Mouse (Mus musculus): ENCODE data around the gene Phf5a. TPM values are rescaled to one million over a fixed set of nuclear protein-coding genes. Genes with fewer than 3 reads are reported as not detected.

Phf5a gene
- 41.4 and 42.2 TPM in 2 replicates for polyA plus RNA-seq (2012; rRNA removed)

DNA sequence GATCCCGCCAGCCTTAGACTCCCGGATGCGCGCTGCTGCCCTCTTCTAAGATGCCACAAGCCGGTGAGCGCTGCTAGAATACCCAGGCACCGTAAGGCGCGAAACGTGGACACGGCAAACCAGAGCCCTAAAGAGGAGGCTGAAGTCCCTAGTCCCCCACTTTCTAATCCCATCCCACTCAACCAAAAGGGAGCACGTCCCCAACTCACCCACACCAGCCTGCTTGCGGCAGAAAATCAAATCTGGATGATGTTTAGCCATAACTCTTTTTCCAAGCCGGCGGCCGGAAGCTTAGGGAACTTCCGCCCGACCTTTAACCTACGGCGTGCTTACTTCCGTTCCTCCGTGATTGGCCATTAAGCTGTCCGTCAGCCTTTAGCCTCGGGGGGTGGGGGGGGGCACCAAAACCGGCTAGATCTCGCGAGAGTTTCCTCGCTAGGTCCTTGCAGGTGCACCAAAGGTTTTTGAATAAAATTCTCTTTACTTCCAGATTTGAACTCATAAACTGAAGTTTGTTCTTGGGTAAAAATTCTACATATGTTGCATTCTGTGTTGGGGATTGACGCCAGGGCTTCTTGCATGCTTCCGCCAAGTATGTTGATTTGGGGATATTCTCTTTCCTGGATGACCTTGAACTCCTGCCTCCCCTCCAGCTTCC, at the start of gene Phf5a:
Phf5a (minus strand) TSS at position 308 of the 658 bp plus-strand sequence.

DNA sequence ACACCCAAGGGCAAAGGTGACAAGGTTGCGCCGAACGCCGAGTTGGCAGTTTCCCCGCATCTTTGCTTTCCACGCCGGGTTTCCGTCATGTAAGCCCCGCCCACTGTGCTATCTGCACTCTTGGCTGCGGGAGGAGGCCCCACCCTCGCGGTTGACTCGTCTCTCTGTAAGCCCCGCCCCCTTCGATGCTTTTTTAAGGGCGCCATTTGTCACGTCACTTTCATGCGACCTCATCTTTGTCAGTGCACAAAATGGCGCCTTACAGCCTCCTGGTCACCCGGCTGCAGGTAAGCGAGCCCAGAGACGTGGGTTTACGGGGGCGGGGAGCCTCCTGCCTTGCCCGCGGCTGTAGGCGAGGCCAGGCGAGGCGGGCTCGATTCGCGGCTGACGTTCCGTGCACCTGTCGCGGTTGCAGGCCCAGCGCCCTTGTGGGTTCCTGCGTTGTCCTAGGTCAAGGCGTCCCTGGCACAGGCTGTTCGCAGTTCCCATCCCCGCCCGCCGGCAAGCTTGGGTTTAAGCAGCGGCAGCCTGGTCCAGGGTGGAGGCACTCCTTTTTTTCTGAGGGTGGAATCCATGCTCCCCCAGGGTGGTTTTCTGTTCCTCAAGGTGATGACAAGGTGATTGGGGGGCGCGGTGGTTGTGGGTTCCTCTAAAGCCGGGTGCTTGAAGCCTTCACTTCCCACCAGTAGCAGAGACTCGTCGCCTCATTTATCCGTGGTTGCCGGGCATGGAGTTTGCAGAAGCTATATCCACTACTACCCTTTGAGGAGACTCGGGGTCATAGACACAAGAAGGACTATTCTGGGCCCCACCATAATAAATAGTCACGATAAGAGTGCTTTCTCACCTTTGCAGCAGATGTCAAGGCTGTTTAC, 788 bp upstream of the Phf5a start, which contains the start of gene Aco2:
Aco2 (plus strand) TSS at position 48 of the 875 bp plus-strand sequence.

DNA sequence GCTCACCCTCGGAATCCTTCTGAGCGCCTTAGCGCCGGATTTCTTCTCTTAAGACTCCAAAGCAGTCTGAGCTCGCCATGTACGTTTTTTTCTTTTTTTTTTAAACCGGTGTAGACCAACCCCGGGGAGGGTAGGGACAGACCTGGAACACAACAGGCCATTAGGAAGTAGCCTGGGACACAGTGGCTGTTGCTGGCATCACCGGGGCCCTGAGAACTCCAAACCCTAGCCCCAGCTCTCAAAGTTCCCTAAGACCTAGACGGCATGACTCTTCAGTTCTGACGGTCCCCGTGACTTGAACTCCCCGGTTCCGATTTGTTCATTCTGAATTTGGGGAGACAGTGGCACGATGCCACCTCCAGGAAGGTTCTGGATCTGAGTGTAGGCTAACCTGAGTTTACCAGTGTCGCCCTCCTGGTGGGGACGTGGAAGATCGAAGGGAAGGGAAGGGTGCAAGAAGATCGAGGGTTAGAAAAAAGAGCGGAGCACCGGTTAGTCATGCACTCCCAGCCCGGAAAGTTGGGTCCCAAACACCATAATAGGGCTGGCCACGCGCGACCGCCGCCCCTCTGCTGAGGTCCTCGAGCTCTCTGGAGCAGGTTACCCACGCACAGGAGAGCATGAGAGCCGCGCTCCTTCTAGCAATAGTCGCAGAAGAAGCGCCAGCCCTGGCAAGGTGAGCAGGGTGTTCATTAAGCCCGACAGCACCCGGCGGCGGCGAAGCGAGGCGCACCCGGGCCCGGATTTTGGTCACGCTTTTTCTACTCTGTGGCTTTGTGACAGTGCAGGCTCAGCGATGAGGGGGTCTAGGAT, 13.0 kb downstream of the Phf5a start, which contains the start of gene Tob2:
Tob2 (minus strand) TSS at position 280 of the 813 bp plus-strand sequence.

Other genes with a start within 250 kb of the Phf5a start
- 6.6 TPM in 2 replicates for gene L3mbtl2, start 208.0 kb downstream of the Phf5a start, polyA plus RNA-seq (2012; rRNA removed)
- gene Chadl, start 174.6 kb downstream of the Phf5a start, polyA plus RNA-seq (2012; rRNA removed): 0.64 and 0.74 TPM in 2 replicates
- gene Zc3h7b, start 126.9 kb downstream of the Phf5a start, polyA plus RNA-seq (2012; rRNA removed): 5.3 and 6.2 TPM in 2 replicates
- 34.1 and 37.9 TPM in 2 replicates for gene Rangap1, start 126.4 kb downstream of the Phf5a start, polyA plus RNA-seq (2012; rRNA removed)
- gene Tef, start 69.5 kb downstream of the Phf5a start, polyA plus RNA-seq (2012; rRNA removed): 13.3 and 13.4 TPM in 2 replicates
- gene Tob2, start 13.1 kb downstream of the Phf5a start, polyA plus RNA-seq (2012; rRNA removed): 7.6 and 8.2 TPM in 2 replicates
- gene Aco2, start 398 bp upstream of the Phf5a start, polyA plus RNA-seq (2012; rRNA removed): 96.0 and 118 TPM in 2 replicates
- gene Polr3h, start 54.3 kb upstream of the Phf5a start, polyA plus RNA-seq (2012; rRNA removed): 8.2 and 8.8 TPM in 2 replicates
- 0.61 and 0.79 TPM in 2 replicates for gene Csdc2, start 64.8 kb upstream of the Phf5a start, polyA plus RNA-seq (2012; rRNA removed)
- gene Pmm1, start 89.0 kb upstream of the Phf5a start, polyA plus RNA-seq (2012; rRNA removed): 11.5 and 11.7 TPM in 2 replicates
- not detected in 2 replicates for gene 1700029P11Rik, start 108.6 kb upstream of the Phf5a start, polyA plus RNA-seq (2012; rRNA removed)
- gene Xrcc6, start 115.9 kb upstream of the Phf5a start, polyA plus RNA-seq (2012; rRNA removed): 17.3 and 18.0 TPM in 2 replicates
- 12.0 and 12.1 TPM in 2 replicates for gene Desi1, start 162.0 kb upstream of the Phf5a start, polyA plus RNA-seq (2012; rRNA removed)
- gene Snu13, start 175.7 kb upstream of the Phf5a start, polyA plus RNA-seq (2012; rRNA removed): 53.1 TPM in 2 replicates
- not detected in 2 replicates for gene 4930407I10Rik, start 187.2 kb upstream of the Phf5a start, polyA plus RNA-seq (2012; rRNA removed)
- gene Mei1, start 198.1 kb upstream of the Phf5a start, polyA plus RNA-seq (2012; rRNA removed): not detected in 2 replicates